ENCODE assay signal across 14 mouse cellular contexts in the genomic region with DNA sequence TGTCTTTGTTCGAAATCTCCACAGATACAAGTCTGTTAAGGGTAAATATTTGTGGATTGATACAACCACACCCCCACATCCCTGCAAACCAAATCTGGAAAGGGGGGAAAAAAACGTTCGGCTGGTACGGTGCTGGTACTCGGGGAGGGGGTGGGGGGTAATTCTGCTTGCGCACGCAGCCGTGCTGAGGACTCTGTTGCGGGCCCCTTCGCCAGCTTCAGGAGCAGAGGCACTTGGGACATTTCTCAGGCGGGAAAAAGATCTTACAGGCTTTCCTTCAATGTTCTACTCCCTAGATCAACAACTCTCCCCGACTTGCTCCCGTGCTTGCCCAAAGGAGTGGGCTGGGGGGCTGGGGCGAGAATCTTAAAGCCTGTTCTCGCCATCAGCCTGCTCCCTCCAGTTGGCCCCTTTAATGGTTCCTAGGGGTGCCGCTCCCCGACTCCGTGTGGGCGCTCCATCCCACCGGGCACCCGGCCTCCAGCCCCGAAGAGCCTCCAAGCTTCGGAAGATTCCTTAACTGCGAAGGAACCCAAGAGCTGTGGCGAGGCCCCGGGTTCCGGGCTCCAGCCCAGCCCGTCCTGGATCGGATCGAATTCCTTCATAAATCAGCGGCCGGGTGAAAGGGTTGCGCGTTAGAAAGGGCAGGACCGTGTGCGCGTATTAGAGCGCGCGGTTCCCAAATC. TPM values are rescaled to one million over a fixed set of nuclear protein-coding genes. Genes with fewer than 3 reads are reported as not detected.
DNase-seq lines count a peak whose midpoint lies in the region; ATAC-seq and TF ChIP-seq lines count a peak whose summit lies in the region.
"Had no signal": no experiment of that assay in that cellular context is flagged by ENCODE, and none has a peak within 500 bp of the region (broad histone marks: within the 10 kb centered on the region; RNA-seq: fewer than 3 reads in every experiment).

No protein-coding gene starts in this region.

- no peak overlapping the region for H3K4me2 ChIP-seq in heart, postnatal 0 days (ENCODE audit: low read depth, low read length)
- H3K4me2 ChIP-seq in embryonic facial prominence, embryonic 11.5 days (ENCODE audit: low read depth, low read length), result peak overlapping the region; percentile 19
- peak overlapping the region; percentile 49 for H3K4me2 ChIP-seq in hindbrain, embryonic 14.5 days (replicated peaks)
- H3K4me2 ChIP-seq in midbrain, postnatal 0 days (ENCODE audit: low read depth, low read length, poor library complexity, severe bottlenecking), result 0 out of 2 replicates have a peak overlapping the region, but pooled peaks have one; percentile 9

- no peak for DNase-seq in heart, postnatal 0 days (ENCODE audit: low spot score)
- DNase-seq in heart, postnatal 4 days, result no peak
- DNase-seq in embryonic facial prominence, embryonic 11.5 days (ENCODE audit: low spot score), result no peak
- DNase-seq in hindbrain, embryonic 14.5 days (ENCODE audit: low spot score), result no peak
- DNase-seq in midbrain, postnatal 0 days (ENCODE audit: low spot score), result no peak
- no peak for DNase-seq in right cerebral cortex, adult 18-20 months
- DNase-seq in thymus, postnatal 10 days (ENCODE audit: low spot score in 2 of 2), result no peak
- DNase-seq in gastrocnemius, adult 18-20 months (ENCODE audit: low spot score), result no peak
- DNase-seq: adrenal gland, postnatal 36 days; cerebellum, postnatal 36 days; gastrocnemius, postnatal 36 days had no signal

- WGBS in heart, postnatal 0 days, result under 1% methylated on average over 40 of the region's 40 CpGs
- WGBS in embryonic facial prominence, embryonic 11.5 days, result 0% methylated on average over 40 of the region's 40 CpGs
- under 1% methylated on average over 40 of the region's 40 CpGs for WGBS in hindbrain, embryonic 14.5 days
- 1% methylated on average over 40 of the region's 40 CpGs for WGBS in midbrain, postnatal 0 days

- H3K4me3 ChIP-seq in heart, postnatal 0 days (ENCODE audit: low read depth, low read length), result 0 out of 2 replicates have a peak overlapping the region, but pooled peaks have one; percentile 8
- peak overlapping the region; percentile 5 for H3K4me3 ChIP-seq in embryonic facial prominence, embryonic 11.5 days (ENCODE audit: low read depth, low read length)
- H3K4me3 ChIP-seq in hindbrain, embryonic 14.5 days (replicated peaks; ENCODE audit: low read length), result peak overlapping the region; percentile 18
- no peak overlapping the region for H3K4me3 ChIP-seq in midbrain, postnatal 0 days (ENCODE audit: low read depth, low read length)
- H3K4me3 ChIP-seq: layer of hippocampus, adult 2 months had no signal

- H3K4me1 ChIP-seq in heart, postnatal 0 days (ENCODE audit: control insufficient read depth, insufficient read depth), result no peaks in the 10 kb centered on the region
- H3K4me1 ChIP-seq in embryonic facial prominence, embryonic 11.5 days (ENCODE audit: control insufficient read depth, insufficient read depth, low read length), result peaks cover 14% of the 10 kb centered on the region
- peaks cover 11% of the 10 kb centered on the region; the same call in 1 of the 2 replicates for H3K4me1 ChIP-seq in hindbrain, embryonic 14.5 days (replicated peaks; ENCODE audit: control insufficient read depth, insufficient read depth, low read length)
- no peaks in the 10 kb centered on the region for H3K4me1 ChIP-seq in midbrain, postnatal 0 days (ENCODE audit: insufficient read depth, low read length)

- H3K27me3 ChIP-seq in heart, postnatal 0 days (ENCODE audit: control insufficient read depth, insufficient read depth, low read length), result peaks cover 100% of the 10 kb centered on the region
- peaks cover 65% of the 10 kb centered on the region for H3K27me3 ChIP-seq in embryonic facial prominence, embryonic 11.5 days (ENCODE audit: control insufficient read depth, insufficient read depth, low read length)
- H3K27me3 ChIP-seq in hindbrain, embryonic 14.5 days (ENCODE audit: control insufficient read depth, insufficient read depth, low read length), result peaks cover 91% of the 10 kb centered on the region
- H3K27me3 ChIP-seq in midbrain, postnatal 0 days (ENCODE audit: insufficient read depth, low read length), result peaks cover 82% of the 10 kb centered on the region

- no peak for ATAC-seq in heart, postnatal 0 days (ENCODE audit: insufficient read depth, low read depth)
- ATAC-seq in embryonic facial prominence, embryonic 11.5 days (replicated peaks; ENCODE audit: insufficient number of reproducible peaks, low FRiP score, low TSS enrichment, low read depth), result no peak
- ATAC-seq in hindbrain, embryonic 14.5 days (ENCODE audit: low FRiP score), result no peak
- no peak for ATAC-seq in midbrain, postnatal 0 days (ENCODE audit: low FRiP score)

- TF ChIP-seq CTCF in heart, postnatal 0 days (IDR thresholded peaks at IDR 0.05; ENCODE audit: low read depth), result no peak
- no peak for TF ChIP-seq CTCF in midbrain, postnatal 0 days (IDR thresholded peaks at IDR 0.05)

- H3K9ac ChIP-seq in heart, postnatal 0 days (replicated peaks; ENCODE audit: low read depth, low read length), result no peak overlapping the region
- H3K9ac ChIP-seq in embryonic facial prominence, embryonic 11.5 days (replicated peaks; ENCODE audit: low read length), result no peak overlapping the region
- peak overlapping the region; percentile 44 for H3K9ac ChIP-seq in hindbrain, embryonic 14.5 days
- no peak overlapping the region for H3K9ac ChIP-seq in midbrain, postnatal 0 days (replicated peaks; ENCODE audit: low read length, poor library complexity, severe bottlenecking)

- H3K36me3 ChIP-seq in heart, postnatal 0 days (replicated peaks; ENCODE audit: control insufficient read depth, insufficient read depth, low read length), result no peaks in the 10 kb centered on the region
- H3K36me3 ChIP-seq in embryonic facial prominence, embryonic 11.5 days (replicated peaks; ENCODE audit: control insufficient read depth, insufficient read depth, low read depth, low read length), result no peaks in the 10 kb centered on the region
- H3K36me3 ChIP-seq in hindbrain, embryonic 14.5 days (replicated peaks; ENCODE audit: control insufficient read depth, insufficient read depth), result no peaks in the 10 kb centered on the region
- no peaks in the 10 kb centered on the region for H3K36me3 ChIP-seq in midbrain, postnatal 0 days (ENCODE audit: insufficient read depth, low read length)

- no peaks in the 10 kb centered on the region for H3K9me3 ChIP-seq in heart, postnatal 0 days (replicated peaks; ENCODE audit: control insufficient read depth, low read length)
- no peaks in the 10 kb centered on the region for H3K9me3 ChIP-seq in embryonic facial prominence, embryonic 11.5 days (replicated peaks; ENCODE audit: control insufficient read depth, low read length)
- H3K9me3 ChIP-seq in hindbrain, embryonic 14.5 days (ENCODE audit: control insufficient read depth, low read length), result no peaks in the 10 kb centered on the region
- H3K9me3 ChIP-seq in midbrain, postnatal 0 days (ENCODE audit: low read length), result no peaks in the 10 kb centered on the region

- TF ChIP-seq EP300 in heart, postnatal 0 days (IDR thresholded peaks at IDR 0.05; ENCODE audit: low read depth), result no peak

- no peak overlapping the region for H3K27ac ChIP-seq in heart, postnatal 0 days (ENCODE audit: low read depth)
- H3K27ac ChIP-seq in embryonic facial prominence, embryonic 11.5 days (replicated peaks; ENCODE audit: low read depth, low read length), result no peak overlapping the region
- H3K27ac ChIP-seq in hindbrain, embryonic 14.5 days, result peak overlapping the region; percentile 74
- H3K27ac ChIP-seq in midbrain, postnatal 0 days (ENCODE audit: low read depth, low read length), result no peak overlapping the region
- H3K27ac ChIP-seq: layer of hippocampus, adult 2 months had no signal

RNA-seq across cellular contexts. Expression of gene Lmx1b, which starts 9.1 kb away (rescaled TPM):
- total RNA-seq in heart, postnatal 0 days (2014; rRNA removed; ENCODE audit: low replicate concordance), result not detected in 2 replicates
- polyA plus RNA-seq in heart, postnatal 0 days (2015; fragmentation: Nextera tagmentation; extraction: Ambion mirVana), result not detected in 2 replicates
- under 1 TPM; 0.12 to 0.23 TPM for total RNA-seq in heart, postnatal 4 days (2021)
- 1.2 TPM in 2 replicates for polyA plus RNA-seq in embryonic facial prominence, embryonic 11.5 days (2014; fragmentation: Nextera tagmentation; extraction: Ambion mirVana)
- 6.7 and 8.7 TPM in 2 replicates for polyA plus RNA-seq in hindbrain, embryonic 14.5 days (2014; fragmentation: Nextera tagmentation; extraction: Ambion mirVana)
- 7.0 and 8.4 TPM in 2 replicates for total RNA-seq in midbrain, postnatal 0 days (2014; rRNA removed)
- polyA plus RNA-seq in midbrain, postnatal 0 days (2015; fragmentation: Nextera tagmentation; extraction: Ambion mirVana), result 0.65 and 0.83 TPM in 2 replicates
- total RNA-seq in gastrocnemius, adult 18-20 months (2021), result under 1 TPM; 0.05 to 0.21 TPM
- total RNA-seq: MEL had no signal
- polyA plus RNA-seq: liver, embryonic 16.5 days had no signal
